Mouse (Mus musculus) urinary bladder, postnatal 10 days (tissue): ENCODE data around the gene Lgals9.
A peak's percentile ranks its signal among the peaks of the same experiment; 100 is the strongest.
"Not testable (repeated sequence)": the region's sequence is repeated elsewhere in the genome, so short reads cannot be mapped to it uniquely, and the experiment has no call there.

Source experiments
- DNase-seq: peaks from one replicate; pipeline ENCODE4 v3.0.0; 2022; ENCODE audit warnings: low spot score

Lgals9 gene

DNA sequence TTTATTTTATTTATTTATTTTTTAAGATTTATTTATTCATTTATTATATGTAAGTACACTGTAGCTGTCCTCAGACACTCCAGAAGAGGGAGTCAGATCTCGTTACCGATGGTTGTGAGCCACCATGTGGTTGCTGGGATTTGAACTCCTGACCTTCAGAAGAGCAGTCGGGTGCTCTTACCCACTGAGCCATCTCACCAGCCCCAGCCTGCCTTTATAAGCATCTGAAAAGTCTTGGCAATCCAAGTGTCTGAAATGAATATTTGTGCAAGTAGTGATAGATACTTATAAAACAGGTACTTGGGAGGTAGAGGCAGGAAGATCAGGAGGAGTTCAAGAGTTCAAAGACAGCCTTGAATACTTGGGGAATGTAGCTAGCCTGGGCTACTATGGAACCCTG lies 22.6 kb upstream of the Lgals9 start:
- DNase-seq, result not testable (repeated sequence)

DNA sequence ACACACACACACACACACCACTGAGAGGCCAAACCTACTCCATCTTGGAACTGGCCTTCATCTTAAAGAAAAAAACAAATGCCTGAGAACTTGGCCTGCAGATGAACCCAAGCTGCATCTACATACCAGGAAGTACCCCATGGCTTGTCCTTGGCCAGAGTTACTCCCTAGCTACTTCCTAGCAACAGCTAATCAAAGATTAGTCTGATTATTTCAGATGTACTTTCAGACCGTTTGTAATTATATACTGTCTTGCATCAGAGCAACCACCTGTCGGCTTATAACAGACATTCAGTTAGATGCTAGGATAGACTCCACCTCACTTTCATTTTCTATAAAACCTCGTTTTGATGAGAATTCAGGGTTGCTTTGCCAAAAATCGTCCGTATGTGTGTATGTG lies 21.7 kb upstream of the Lgals9 start:
- no peak for DNase-seq

DNA sequence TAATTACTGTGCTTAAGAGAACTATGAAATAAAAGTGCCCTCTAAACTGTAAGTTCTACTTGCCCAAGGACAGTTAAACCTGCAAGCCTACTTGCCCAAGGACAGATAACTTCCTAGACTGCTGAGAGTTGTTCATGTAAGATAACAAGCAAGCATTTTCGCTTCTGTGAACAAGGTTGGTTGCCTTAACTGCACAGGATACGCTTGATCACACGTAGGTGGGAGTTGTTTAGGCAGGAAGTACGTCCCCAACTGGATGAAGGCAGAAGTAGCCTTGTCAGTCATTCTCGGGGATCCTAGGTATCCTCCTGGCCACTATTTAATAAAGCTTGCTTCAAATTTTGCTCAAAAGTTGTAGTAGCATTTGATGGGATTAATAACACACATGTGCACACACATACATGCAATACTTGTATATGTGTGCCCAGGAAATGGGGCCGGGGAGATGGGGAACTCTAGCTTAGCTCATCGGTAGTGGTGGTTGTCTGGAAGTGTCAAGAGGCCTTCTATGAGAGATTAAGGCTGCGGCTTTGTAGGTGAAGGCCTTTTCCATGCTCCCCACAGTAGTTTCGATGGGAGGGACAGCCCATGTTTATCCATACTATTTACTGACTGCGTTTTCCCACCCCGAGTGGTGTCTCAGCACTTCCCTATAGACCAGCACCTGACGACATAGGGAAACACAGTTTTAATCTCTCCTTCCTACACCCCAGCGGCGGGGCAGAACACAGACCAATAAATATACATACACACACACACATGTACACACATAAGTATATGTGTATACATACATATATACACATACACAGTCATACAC lies 21.0 kb upstream of the Lgals9 start:
- no peak for DNase-seq

DNA sequence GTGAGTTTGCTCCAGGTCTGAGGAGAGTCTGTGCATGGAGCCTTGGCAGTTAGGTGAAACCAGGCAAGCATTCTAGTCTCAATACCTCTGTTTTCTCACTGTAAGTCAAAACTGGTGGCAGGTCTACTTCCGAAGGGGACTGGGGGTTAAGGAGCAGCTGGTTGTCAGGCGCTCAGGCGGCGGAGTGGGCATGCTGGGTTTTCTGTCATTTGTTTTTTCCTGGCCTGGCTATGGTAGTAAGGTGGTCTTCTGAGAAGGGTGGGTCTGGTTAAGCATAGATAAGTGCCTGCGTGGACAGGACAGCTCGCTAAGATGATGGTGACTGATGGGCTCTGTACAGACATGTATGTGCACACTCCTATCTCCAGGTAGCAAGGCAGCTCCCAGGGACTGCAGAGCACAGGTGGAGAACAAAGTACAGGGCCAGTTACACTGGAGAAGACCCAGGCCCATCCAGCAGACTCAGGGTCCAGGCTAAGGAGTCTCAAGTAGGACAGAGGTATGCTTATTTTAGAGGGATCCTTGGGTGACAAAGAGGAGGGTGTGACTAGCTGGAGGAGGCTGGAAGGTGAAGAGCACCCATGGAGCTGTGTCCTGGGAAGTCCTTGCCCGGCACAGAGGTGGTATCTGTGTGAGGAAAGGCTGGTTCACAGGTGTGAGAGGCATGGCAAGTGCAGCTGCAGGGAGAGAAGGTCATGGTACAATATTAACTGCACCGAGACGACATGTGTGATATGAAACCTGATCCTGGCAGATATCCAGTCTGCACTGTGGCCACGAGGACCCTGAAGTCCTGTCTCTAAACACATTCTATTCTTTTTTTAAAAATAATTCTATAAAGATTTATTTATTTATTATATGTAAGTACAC lies 19.3 kb upstream of the Lgals9 start:
- no peak for DNase-seq

DNA sequence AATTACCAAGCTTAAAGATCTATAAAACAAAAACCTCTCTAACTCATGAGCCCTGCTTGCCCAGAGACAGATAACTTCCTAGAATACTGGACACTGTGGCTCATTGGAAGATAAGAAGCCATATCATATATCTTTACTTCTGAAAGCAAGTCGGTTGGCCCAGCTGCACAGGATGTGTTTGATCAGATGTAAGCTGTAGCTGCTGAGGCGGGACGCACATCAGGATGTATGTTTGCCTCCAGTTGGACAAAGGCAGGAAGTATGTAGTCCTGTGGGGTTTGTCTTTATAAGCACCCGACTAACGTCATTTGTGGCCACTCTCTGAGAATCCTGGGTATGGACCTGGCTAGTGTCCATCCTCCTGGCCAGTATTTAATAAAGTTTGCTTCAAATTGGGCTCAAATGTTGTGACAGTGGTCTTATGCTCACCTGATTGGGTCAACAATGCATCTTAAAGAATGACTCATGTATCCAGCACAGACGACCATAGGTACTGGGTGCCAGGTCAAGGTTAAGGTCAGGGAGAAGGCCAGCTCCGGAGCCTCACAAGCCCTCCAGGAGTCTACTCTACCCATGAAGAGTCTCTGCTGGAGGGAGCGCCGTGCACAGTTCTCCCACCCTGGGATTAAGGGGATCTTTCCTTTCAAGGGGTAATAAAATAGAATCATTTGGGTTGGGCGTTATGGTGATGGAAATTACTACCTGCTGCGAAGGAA lies 18.5 kb upstream of the Lgals9 start:
- no peak for DNase-seq

DNA sequence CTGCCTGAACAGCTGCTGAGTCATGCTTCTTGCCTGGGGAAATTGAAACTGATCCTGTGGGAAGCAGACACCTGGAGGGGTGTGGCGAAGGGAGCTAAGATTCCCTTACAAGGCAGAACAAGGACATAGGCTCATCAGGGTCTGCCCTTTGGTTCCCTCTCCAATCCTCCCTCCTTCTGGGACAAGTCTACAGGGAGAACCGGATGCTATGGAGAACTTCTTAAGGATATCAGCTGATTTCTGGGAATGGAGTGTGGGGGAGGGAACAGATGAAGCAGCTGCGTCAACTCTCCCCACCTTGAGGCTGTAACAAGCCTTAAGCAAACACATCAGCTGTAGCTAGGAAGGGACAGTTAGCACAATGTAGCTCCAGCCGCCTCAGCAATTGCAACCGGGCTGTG lies 17.8 kb upstream of the Lgals9 start:
- no peak for DNase-seq

DNA sequence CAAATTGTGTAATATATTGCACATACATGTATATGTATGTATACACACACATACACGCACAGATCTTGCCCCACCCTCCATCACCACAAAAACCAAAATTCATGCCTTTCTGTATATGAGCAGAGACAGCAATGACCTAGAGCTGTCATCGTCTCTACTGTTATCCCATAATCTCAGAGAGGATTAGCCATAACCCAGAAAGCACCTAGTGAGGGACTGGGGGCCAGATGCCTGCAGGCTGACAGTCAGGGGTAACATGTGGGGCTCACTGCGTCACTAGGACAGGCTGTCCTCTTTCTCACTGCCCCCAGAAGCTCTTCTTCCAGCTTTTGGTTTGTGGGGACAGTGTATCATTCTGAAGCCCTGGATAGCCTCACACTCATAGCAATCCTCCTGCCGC lies 17.1 kb upstream of the Lgals9 start:
- no peak for DNase-seq

DNA sequence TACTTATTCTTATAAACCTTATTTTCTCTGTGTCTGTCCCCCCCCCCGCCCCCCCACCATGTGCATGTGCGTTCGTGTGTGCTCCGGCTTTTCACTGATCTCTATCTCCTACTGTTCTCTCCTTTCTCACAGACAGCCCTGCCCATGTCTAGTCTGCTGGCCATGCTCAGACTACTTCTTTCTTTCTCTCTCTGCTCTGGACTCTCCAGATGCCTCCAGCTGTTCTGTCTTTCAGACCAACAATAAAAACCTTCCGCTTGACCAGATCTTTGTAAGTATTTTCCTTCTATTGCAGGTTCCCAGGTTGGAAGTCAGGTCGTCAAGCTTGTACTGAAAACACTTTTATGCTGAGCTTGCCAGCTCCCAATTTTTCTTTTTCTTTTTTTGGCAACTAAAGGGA lies 14.4 kb upstream of the Lgals9 start:
- peak; percentile 1 for DNase-seq

DNA sequence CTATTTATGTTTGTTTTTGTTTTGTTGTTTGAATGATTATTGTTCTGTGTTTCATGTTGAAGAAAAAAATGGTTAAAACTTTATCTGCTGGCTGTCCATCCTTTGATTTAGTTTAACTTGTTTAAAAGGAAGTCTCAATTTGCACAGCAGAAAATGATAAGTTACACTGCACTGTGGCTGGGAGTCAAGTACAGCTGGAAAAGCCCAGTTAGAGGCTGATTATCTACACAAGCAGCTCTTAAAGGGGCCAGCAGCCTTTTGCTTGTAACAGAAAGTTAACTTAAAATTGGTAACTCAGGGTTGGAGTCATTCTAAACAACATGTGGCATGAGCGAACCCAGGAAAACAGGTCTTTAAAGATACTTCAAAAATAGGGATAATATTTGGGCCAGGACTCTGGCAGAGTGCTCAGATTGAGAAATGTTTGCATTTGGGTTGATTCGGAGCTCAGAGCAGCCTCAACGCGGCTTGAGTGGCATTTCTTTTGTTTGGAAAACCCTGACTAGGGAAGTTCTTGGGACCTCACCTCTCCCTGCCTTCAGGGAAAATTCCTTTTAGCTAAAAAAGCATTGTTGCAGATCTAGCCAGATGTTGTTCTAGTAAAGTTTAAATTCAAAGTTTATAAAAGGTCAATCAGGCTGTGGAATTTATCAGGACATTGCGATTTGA lies 6.3 kb upstream of the Lgals9 start:
- not testable (repeated sequence) for DNase-seq

DNA sequence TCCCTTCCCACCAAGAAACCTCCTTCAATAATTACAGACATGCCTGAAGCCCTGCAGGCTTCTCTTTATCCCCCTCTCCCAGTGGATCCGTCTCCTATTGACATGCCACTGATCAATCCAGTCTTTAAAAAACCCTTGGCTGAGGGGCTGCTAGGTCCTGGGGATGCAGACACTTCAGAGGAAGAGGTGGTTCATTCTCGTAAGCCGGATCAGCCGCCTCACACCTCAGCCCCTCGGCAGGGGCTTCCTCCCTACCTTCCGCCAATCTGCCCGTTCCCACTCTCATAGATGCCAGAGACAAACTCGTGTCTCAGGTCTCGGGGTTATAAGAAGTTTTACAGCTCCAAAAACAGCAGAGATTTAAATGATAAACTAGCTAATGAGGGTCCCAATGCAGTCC lies 5.3 kb upstream of the Lgals9 start:
- no peak for DNase-seq

DNA sequence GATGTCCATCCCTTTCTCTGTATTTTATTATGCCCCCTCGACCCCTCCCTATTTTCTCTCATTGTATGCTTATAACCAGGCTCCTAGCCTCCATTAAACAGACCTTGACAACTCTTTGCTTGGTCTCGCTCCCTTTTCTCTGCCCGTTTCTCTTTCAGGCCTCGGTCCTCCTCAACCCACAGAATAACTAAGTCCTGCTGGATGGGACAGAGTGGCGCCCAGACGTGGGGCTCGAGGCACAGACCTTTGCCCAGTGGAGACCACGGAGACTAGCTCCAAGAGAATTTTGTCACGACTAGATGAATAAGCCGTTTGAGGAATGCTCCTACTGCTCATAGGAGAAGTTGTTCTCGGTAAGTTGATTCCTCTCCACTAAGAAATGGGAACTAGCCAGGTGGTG lies 4.5 kb upstream of the Lgals9 start:
- DNase-seq, result not testable (repeated sequence)

DNA sequence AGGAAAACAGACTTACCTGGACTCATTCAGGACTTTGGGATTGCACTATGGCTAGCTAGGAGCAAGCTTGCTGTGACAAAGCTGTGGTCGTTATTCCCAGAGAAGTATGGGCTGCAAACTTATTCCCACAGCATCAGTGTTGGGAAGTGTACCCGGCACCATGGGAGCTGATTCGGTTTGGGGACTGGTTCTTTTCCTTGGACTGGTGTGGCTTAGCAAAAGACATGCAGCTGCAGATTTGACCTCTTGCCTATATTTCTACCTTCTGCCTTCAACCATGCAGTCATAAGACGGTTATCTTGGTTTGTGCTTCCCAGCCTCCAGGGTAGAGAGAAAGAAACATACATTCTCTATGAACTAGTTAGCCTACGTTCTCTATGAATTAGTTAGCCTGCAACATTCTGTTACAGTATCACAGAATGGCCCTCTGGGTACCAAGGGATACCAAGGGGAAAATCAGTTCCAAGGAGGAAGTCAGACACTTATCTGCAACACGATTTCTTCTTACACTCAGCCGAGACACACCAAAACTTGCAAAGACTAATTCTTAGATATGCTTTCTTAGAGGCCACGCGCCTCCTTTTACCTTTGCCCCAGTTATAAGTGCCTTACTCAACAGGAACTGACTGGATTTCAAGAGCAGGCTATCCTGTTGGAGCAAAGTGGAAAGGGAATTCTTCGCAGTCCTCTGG lies 1.7 kb upstream of the Lgals9 start:
- no peak for DNase-seq

DNA sequence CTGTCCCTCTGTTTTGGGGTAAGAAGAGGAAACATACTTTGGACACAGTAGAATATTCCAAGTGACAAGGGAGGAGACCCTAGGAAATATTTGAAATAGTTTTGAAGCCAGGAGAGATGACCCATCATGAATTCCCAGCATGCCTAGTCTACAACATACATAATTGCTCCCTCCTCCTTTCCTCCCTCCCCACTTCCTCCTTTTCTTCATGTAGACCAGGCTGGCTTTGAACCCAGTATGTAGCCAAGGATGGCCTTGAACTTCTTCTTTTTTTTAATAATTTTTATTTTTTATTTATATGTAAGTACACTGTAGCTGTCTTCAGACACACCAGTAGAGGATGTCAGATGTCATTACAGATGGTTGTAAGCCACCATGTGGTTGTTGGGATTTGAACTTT lies 759 bp upstream of the Lgals9 start:
- no peak for DNase-seq

DNA sequence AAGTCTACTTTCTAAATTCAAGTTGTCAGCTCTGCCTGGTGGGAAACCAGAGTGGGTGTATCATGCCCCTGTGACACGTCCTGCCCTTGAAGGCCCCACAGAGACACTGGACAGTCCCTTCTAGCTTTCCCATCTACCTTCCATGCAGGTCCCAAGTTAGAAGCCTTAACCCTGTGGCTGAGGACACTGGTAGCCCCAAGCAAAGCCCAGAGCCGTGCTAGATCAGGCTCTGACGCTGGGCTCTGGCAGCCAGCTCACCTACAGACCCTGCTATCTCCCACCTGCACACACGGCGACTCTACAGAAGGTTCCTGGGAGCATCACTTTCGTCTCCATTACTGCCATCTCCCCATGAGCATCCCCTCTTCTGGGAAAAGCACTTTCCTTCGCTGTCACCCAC lies 1.2 kb downstream of the Lgals9 start:
- DNase-seq, result no peak

DNA sequence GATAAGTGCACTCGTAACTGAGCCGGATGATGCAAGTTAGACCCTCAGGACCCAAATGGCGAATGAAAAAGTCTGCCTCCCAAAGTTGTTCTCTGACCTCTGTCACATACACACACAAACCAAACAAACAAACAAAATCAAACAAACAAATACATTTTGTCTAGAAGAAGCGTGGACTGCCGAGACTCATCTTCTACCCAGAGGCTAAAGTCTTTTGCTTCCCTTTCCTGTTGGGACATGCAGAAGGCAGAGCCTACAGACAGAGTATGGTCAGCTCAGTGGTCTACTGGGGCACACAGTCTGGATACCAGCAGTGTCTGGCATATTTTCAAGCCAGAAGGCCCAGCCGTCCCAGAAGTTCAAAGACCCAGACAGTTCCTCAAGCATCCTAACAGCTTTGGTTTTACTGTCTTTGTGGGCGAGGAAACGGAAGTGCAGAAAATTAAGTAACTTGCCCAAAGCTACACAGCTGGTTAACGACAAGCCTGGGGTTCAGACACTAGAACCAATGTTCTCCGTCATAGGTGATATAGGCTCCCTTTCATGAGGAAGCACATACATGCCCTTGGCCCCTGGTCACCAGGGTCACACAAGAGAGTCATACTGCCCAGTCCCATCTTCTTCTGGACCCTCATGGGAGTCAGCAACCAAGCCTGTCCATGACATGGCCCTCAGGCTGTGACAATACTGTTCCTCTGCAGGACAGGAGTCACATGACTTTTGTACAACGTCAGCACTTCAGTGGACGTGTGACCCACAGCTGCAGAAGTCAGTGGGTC lies 2.0 kb downstream of the Lgals9 start:
- no peak for DNase-seq

DNA sequence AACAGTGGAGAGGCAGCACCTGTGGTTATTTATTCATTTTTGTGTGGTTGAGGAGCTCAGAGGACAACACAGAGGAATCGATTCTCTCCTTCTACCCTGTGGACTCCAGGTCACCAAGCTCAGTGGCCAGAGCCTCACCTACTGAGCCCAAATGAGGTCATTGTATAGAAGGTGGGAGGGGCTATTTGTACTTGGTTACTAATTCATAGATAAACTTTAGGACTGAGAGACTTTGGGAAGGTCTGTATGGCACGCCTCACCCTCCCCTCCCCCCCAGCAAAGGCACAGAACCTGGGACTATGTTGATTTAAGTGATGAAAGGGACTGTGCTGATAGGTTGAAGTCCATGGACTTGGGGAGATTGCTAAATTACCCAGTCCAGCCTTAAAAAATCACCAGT lies 2.7 kb downstream of the Lgals9 start:
- no peak for DNase-seq

DNA sequence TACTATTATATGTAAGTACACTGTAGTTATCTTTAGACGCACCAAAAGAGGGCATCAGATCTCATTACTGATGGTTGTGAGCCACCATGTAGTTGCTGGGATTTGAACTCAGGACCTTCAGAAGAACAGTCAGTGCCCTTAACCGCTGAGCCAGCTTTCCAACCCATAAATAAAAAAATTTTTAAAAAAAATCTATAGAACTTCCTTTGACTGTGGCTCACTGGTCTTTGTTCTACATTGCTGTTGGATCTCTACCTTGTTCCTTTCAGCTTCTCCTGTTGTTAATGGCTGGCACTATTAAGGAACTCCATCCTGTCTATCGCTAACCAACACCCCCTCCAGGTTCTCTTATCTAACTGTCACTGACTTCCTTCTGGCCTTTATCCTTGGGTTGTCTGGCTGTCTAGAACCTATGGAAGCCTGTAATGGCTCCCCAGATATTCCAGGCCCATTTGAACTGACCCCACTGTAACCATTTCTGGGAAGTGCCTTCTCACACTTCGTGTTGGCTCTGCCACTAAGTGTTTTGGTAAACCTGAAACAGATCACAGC lies 4.6 kb downstream of the Lgals9 start:
- no peak for DNase-seq

DNA sequence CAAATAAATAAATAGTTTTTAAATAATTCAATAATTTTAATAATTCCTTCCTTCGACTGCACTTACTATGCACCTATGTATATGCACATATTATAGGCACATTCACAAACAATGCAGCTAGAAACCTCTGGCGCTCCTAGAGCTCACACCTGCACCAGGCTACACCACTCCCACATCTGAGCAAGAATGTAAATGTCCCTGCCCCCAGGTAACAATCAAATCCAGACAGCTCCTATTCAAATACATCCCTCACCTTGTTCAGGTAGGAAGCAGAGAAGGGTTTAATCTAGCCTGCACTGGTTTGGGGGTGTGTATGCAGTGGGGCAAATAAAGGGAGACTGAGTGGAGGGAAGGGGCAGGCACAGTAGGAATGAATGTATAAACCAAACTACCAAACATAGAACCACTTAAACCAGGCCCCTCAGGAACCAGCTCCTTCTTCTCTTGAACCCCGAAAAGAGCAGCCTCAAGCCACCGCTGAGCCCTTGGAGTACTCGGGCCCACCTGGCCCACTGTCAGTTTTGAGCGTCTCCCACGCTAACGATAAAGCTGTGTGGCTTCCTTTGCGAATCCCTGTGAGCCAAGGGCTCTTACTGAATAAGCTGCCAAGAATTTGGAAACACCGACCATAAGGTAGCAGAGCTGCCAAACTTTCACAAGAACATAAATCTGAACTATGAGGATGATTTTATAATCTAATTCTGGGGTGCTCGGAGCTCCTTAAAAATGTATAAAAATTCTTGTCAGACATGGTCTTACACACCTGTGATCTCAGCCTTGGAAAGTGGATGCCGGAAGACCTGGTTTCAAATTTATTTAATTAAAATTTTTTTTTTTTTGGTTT lies 6.3 kb downstream of the Lgals9 start:
- no peak for DNase-seq

DNA sequence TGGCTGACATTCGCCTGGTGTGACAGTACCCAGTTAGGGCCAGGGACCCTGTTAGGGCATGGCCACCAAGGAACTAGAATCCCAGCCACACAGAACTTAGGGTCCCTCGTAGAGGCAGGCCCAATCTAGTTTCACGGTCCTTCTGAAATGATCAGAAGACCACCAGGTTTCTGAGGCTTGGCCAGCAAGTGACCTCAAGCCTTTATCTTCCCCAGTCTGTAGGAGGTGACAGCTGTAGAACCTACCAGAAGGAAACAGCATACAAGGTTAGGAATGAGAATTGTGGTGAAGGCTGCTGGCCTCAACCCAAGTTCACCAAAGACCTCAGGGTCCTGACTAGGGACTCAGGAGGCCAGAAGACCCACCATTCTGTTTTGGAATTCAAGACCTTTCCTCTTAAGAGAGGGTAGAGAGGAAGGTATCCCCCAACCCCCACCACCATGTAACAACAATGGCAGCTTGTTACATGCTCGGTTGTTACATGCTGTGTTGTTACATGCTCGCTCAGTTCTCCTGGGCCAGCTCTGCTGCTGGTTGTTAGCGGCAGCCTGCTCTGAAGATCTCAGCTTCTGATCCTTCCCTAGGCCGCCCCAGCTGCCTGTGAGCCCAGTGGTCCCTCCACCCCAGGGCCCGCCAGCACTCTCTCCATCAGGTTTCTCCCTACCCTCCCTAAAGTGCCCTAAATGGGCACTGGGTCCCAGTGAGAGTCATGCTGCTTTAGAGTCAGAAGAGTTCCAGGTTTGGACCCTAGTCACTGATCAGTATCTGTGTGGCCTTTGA lies 7.8 kb downstream of the Lgals9 start:
- DNase-seq, result no peak
